Mouse (Mus musculus) ES-Bruce4 (cell line): ENCODE data around the gene Hoxb13.

ENCODE experiments used
- CTCF ChIP-seq: IDR thresholded peaks from one replicate; pipeline ENCODE4 v1.8.1; 2011; ENCODE audit warnings: low read depth, low read length
- EP300 ChIP-seq: IDR thresholded peaks from 2 replicates; pipeline ENCODE4 v1.6.1; 2011; ENCODE audit warnings: low read depth, low read length; ENCODE audit not compliant: insufficient read depth
- POLR2A ChIP-seq: IDR thresholded peaks from one replicate; pipeline ENCODE4 v1.8.1; 2011; ENCODE audit warnings: low read length; ENCODE audit not compliant: insufficient read depth

- TF ChIP-seq CTCF (no peak), POLR2A (no peak), EP300 (no peak)
Observed at GRCm38 (mm10) chr11:96194961-96195640, 985 bp downstream of the Hoxb13 start.
